Mouse (Mus musculus): ENCODE measurements around the gene Chrna9. TPM values are rescaled to one million over a fixed set of nuclear protein-coding genes. Genes with fewer than 3 reads are reported as not detected.

Gene Chrna9
- not detected in 2 replicates for total RNA-seq (2015; ENCODE audit: low replicate concordance)
- not detected in 2 replicates for total RNA-seq (2017; ENCODE audit: low replicate concordance)

- ATAC-seq (replicated peaks; ENCODE audit: low FRiP score, poor library complexity, severe bottlenecking), result no peak
Measured at GRCm38 (mm10) chr5:65934783-65935182, at the start of gene Chrna9. TSS of gene Chrna9 (plus strand) at chr5:65934921.

- no peak for ATAC-seq (replicated peaks; ENCODE audit: low FRiP score, poor library complexity, severe bottlenecking)
Measured at GRCm38 (mm10) chr5:65885699-65886443, 48.9 kb upstream of the Chrna9 start.

- ATAC-seq (replicated peaks; ENCODE audit: low FRiP score, poor library complexity, severe bottlenecking), result no peak
Measured at GRCm38 (mm10) chr5:65888102-65888501, 46.6 kb upstream of the Chrna9 start.

- ATAC-seq (replicated peaks; ENCODE audit: low FRiP score, poor library complexity, severe bottlenecking), result no peak
Measured at GRCm38 (mm10) chr5:65888998-65889397, 45.7 kb upstream of the Chrna9 start.

- ATAC-seq (replicated peaks; ENCODE audit: low FRiP score, poor library complexity, severe bottlenecking), result no peak
Measured at GRCm38 (mm10) chr5:65891251-65891826, 43.4 kb upstream of the Chrna9 start.

- ATAC-seq (replicated peaks; ENCODE audit: low FRiP score, poor library complexity, severe bottlenecking), result no peak
Measured at GRCm38 (mm10) chr5:65895121-65895692, 39.5 kb upstream of the Chrna9 start.

- no peak for ATAC-seq (replicated peaks; ENCODE audit: low FRiP score, poor library complexity, severe bottlenecking)
Measured at GRCm38 (mm10) chr5:65895764-65896163, 39.0 kb upstream of the Chrna9 start.

- no peak for ATAC-seq (replicated peaks; ENCODE audit: low FRiP score, poor library complexity, severe bottlenecking)
Measured at GRCm38 (mm10) chr5:65897731-65898130, 37.0 kb upstream of the Chrna9 start.

- no peak for ATAC-seq (replicated peaks; ENCODE audit: low FRiP score, poor library complexity, severe bottlenecking)
Measured at GRCm38 (mm10) chr5:65898683-65899082, 36.0 kb upstream of the Chrna9 start.

GRCm38 (mm10) chr5:65900113-65900512 lies 34.6 kb upstream of the Chrna9 start:
- no peak for ATAC-seq (replicated peaks; ENCODE audit: low FRiP score, poor library complexity, severe bottlenecking)

- ATAC-seq (replicated peaks; ENCODE audit: low FRiP score, poor library complexity, severe bottlenecking), result peak; percentile 34; the same call in 1 of the 2 replicates
Measured at GRCm38 (mm10) chr5:65900862-65901265, 33.9 kb upstream of the Chrna9 start.

GRCm38 (mm10) chr5:65901868-65902418 lies 32.8 kb upstream of the Chrna9 start:
- no peak for ATAC-seq (replicated peaks; ENCODE audit: low FRiP score, poor library complexity, severe bottlenecking)

GRCm38 (mm10) chr5:65902811-65903210 lies 31.9 kb upstream of the Chrna9 start:
- no peak for ATAC-seq (replicated peaks; ENCODE audit: low FRiP score, poor library complexity, severe bottlenecking)

- no peak for ATAC-seq (replicated peaks; ENCODE audit: low FRiP score, poor library complexity, severe bottlenecking)
Measured at GRCm38 (mm10) chr5:65904476-65904875, 30.2 kb upstream of the Chrna9 start.

GRCm38 (mm10) chr5:65908751-65909150 lies 26.0 kb upstream of the Chrna9 start:
- ATAC-seq (replicated peaks; ENCODE audit: low FRiP score, poor library complexity, severe bottlenecking), result no peak

GRCm38 (mm10) chr5:65909321-65909720 lies 25.4 kb upstream of the Chrna9 start:
- ATAC-seq (replicated peaks; ENCODE audit: low FRiP score, poor library complexity, severe bottlenecking), result no peak

GRCm38 (mm10) chr5:65910398-65910797 lies 24.3 kb upstream of the Chrna9 start:
- ATAC-seq (replicated peaks; ENCODE audit: low FRiP score, poor library complexity, severe bottlenecking), result no peak

GRCm38 (mm10) chr5:65911676-65912075 lies 23.0 kb upstream of the Chrna9 start:
- no peak for ATAC-seq (replicated peaks; ENCODE audit: low FRiP score, poor library complexity, severe bottlenecking)

- ATAC-seq (replicated peaks; ENCODE audit: low FRiP score, poor library complexity, severe bottlenecking), result no peak
Measured at GRCm38 (mm10) chr5:65912201-65912600, 22.5 kb upstream of the Chrna9 start.

GRCm38 (mm10) chr5:65913126-65913525 lies 21.6 kb upstream of the Chrna9 start:
- ATAC-seq (replicated peaks; ENCODE audit: low FRiP score, poor library complexity, severe bottlenecking), result no peak

GRCm38 (mm10) chr5:65914342-65914741 lies 20.4 kb upstream of the Chrna9 start:
- no peak for ATAC-seq (replicated peaks; ENCODE audit: low FRiP score, poor library complexity, severe bottlenecking)

Measured in erythroblast, adult 5-6 weeks (primary cell).